Mouse (Mus musculus): ENCODE measurements at regions not wholly inside any gene's neighbourhood (a gene's known extent, or its start where the extent isn't known, plus 50 kb on each side); places are given as distances from the start of the nearest gene placed in this dataset.
A peak's percentile ranks its signal among the peaks of the same experiment; 100 is the strongest.

- DNase-seq (ENCODE audit: low spot score in 2 of 2), result no peak
Measured at GRCm38 (mm10) chr15:62907181-62907580, 937.8 kb downstream of the Gsdmc2 start.

GRCm38 (mm10) chr15:62903047-62903822 is 941.7 kb downstream of the Gsdmc2 start:
- peak; percentile 65 for DNase-seq (ENCODE audit: low spot score in 2 of 2)

GRCm38 (mm10) chr15:62901955-62902354 is 943.0 kb downstream of the Gsdmc2 start:
- DNase-seq (ENCODE audit: low spot score in 2 of 2), result no peak

DNA sequence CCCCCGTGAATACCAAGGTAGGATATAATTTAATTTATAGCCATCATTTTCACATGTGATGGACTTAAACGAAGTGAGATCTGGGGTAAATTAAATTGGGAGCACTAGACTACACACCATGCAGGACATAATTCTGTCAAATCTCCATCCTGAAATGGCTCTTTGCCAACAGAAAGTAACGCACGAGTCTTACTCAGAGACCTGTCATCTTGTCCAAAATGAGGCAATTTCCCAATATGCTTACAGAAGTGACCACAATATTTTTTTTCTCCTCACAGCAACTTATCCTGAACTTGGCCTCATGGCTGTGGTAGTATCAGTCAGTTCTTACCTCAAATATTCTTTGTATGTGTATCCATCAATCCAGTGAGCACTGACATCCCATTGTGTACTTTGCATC is 955.2 kb downstream of the Gsdmc2 start:
- DNase-seq (ENCODE audit: low spot score in 2 of 2), result no peak

- no peak for DNase-seq (ENCODE audit: low spot score in 2 of 2)
Measured at GRCm38 (mm10) chr15:62885331-62885730, 959.6 kb downstream of the Gsdmc2 start.

GRCm38 (mm10) chr15:62871082-62871766 is 973.8 kb downstream of the Gsdmc2 start:
- no peak for DNase-seq (ENCODE audit: low spot score in 2 of 2)

DNA sequence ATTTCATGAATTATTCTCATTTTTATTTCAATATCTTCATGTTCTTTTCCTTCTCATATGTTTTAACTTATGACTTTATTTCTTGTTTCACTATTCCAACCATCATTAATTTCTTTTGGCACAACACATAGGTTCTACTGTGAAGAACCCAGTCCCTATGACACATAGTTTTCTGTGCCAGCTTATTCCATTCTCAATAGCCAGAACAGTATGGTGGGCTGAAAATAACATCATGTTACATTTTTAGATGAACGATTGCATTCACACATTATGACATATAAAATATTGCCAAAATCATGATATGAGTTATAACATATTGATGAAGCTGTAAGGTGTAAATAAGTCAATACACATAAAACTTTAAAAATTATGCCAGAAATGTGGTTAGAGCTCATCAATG is 982.4 kb downstream of the Gsdmc2 start:
- DNase-seq (ENCODE audit: low spot score in 2 of 2), result no peak

DNA sequence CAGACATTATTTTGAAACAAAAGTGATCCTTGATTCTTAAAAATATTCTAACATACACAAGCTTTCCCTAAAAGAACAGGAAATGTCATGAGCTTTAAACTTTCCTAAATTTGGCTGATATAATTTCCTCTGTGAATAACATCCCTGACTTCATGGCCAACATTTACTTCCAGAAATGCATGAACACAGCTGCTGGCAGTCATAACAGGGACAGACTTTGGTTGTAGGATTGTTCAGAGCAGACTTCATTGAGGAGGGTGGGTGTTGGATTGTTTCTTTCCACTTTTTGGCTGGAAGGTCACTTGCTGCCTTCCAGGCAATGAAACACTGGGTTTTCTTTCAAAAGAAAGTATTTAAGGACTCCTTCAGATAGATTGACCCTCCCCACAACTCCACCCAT is 983.6 kb downstream of the Gsdmc2 start:
- no peak for DNase-seq (ENCODE audit: low spot score in 2 of 2)

DNA sequence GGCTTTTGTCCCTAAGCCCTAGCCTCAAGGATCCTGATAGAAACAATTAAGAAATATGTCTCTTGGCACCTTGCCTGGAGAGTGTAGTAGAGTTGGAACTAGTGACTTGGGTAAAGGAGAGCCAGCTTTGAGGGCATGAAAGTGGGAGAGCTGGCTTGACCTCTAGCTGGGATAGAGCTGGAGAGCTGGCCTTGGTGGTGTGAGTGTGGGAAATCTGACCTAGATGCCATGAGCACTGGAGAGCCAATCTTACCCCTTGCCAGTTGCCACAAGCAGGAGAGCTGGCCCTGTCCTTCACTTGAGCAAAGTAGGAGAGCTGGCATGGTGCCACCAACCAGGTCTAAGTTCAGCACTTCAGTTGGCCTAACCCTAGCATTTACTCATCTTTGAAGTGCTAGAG is 995.7 kb downstream of the Gsdmc2 start:
- DNase-seq (ENCODE audit: low spot score in 2 of 2), result no peak

- DNase-seq (ENCODE audit: low spot score in 2 of 2), result no peak
Measured at GRCm38 (mm10) chr15:62845884-62846283, 999.1 kb downstream of the Gsdmc2 start.

GRCm38 (mm10) chr15:62825586-62825985 is 1019.4 kb downstream of the Gsdmc2 start:
- DNase-seq (ENCODE audit: low spot score in 2 of 2), result no peak

GRCm38 (mm10) chr15:62823861-62824518 is 1021.0 kb downstream of the Gsdmc2 start:
- no peak for DNase-seq (ENCODE audit: low spot score in 2 of 2)

- no peak for DNase-seq (ENCODE audit: low spot score in 2 of 2)
Measured at GRCm38 (mm10) chr15:62822305-62822704, 1022.7 kb downstream of the Gsdmc2 start.

- DNase-seq (ENCODE audit: low spot score in 2 of 2), result no peak
Measured at GRCm38 (mm10) chr15:62813093-62813492, 1031.9 kb downstream of the Gsdmc2 start.

DNA sequence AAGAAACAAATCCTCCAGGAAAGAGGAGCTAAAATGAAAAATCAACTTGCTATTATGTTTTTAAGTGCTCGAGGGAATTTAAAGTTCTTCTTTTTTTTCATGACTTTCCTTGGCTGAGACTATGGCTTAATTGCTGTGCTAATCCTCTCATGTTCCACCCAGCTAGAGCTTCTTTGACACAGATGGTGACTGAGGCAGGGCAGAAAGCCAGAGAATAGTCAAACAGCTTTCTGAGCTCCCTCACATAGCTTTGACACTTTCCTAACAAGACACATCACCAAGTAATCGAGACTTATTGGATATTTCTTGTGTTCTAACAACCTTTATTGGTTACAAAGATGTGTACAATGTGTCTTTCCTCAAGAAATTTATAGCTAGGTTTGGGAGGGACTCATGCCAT is 1033.0 kb downstream of the Gsdmc2 start:
- DNase-seq (ENCODE audit: low spot score in 2 of 2), result no peak

- DNase-seq (ENCODE audit: low spot score in 2 of 2), result no peak
Measured at GRCm38 (mm10) chr15:62809320-62809719, 1035.7 kb downstream of the Gsdmc2 start.

DNA sequence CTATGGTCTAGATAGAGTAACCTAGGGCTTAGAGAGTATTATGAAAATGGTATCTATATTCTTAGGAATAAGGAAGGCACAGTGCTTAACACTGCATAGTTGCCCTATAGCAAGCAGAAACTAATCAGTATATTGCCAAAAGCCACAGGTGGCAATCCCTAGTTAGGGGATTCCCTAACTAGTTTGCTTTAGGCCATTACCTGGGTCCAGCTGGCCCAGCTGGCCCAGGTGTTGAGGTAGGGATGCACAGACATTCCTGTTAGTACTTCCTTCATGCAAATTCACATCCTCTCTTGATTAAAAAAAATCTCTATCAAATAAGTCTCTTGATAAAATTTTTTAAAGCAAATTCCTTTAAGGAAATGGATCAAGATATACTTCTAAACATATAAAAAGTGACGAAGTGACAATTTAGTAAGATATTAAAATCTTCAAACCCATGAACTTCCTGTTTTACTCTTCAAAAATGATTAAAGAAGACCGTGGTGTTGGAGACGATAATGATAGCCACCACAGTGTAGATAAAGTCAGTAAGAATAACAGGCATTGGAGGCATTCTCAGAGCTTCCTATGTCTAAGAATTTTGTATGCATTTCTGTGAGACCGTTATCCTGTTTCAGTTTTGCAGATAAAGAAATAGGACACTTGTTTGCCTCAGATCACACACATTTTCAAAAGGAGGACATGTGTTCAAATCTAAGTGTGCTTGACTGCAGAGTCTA is 1036.7 kb downstream of the Gsdmc2 start:
- no peak for DNase-seq (ENCODE audit: low spot score in 2 of 2)

DNA sequence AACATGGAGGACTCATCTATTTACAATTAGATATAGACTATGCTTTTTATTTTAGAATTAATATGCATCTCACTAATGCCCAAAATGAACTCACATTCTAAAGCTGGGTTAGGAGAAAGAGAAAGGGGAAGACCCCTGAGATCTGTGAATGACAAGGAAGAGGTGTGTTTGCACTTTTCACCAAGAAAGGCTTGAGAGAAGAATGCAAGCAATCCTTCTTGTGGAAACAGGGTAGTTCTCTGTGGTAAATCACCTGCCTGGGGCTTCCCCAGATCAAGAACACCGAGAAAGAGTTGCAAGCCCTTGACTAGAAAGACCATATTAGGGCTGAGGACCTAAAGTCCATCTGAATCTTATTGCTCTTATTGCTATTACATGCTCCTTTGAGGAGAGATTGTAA is 1037.6 kb downstream of the Gsdmc2 start:
- DNase-seq (ENCODE audit: low spot score in 2 of 2), result no peak

DNA sequence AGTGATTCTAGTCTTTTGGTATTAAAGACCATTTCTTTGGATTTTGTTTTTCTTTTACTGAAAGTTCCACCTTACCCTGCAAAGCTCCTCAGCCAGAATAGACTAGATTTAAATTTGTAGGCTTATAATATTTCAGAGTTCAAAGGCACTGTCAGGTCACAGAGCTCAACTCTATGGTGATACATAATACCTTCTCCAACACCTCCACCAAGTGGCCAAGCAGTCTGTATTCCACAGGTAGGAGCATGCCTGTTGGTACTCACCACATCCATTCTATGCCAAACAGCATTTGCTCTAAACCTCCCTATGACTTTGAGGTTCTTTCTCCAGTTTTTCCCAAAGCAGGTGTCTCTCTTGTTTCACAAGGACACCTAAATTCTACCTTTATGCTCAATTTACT is 1042.2 kb downstream of the Gsdmc2 start:
- no peak for DNase-seq (ENCODE audit: low spot score in 2 of 2)

DNA sequence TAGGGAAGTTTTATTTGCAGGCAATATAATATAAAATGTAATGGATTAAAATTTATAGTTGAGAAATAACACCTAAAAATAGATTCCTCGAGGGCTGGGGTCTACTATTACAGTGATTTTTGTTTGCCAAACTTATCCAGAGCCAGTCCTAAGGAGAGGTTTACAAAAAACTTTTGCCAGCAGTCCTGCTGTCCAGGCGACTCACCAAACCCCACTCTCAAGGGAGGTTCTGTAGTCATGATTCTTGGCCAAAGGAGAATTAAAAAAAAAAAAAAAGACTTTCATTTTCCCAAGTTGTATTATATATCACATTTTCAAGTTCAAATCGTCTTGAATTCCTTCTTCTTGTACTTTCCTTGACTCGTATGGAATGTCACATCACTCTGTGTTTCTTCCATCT is 1046.2 kb downstream of the Gsdmc2 start:
- DNase-seq (ENCODE audit: low spot score in 2 of 2), result no peak

- no peak for DNase-seq (ENCODE audit: low spot score in 2 of 2)
Measured at GRCm38 (mm10) chr15:62793569-62793968, 1051.4 kb downstream of the Gsdmc2 start.

DNA sequence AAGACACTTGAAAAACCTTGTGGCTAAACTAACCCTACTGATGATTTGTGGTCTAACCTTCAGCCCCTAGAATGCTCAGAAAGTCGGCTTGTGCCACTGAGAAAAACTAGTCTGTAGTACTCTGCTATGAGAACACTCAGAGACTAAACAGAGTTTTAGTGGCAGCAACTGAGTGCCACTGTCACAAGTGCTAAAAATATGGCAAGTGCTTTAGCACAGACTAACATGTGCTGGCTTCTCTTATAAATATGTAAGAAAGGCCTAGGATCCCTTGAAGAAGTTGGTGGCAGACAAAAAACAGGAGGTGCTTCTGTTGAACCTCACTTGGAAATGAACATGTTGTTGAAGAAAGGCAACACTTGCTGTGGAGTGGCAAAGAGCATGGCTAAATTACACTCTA is 1052.9 kb downstream of the Gsdmc2 start:
- DNase-seq (ENCODE audit: low spot score in 2 of 2), result no peak

All from right cerebral cortex, postnatal 36 days (tissue).